Comparison of ENCODE assay signal across 8 mouse cellular contexts in the genomic region with DNA sequence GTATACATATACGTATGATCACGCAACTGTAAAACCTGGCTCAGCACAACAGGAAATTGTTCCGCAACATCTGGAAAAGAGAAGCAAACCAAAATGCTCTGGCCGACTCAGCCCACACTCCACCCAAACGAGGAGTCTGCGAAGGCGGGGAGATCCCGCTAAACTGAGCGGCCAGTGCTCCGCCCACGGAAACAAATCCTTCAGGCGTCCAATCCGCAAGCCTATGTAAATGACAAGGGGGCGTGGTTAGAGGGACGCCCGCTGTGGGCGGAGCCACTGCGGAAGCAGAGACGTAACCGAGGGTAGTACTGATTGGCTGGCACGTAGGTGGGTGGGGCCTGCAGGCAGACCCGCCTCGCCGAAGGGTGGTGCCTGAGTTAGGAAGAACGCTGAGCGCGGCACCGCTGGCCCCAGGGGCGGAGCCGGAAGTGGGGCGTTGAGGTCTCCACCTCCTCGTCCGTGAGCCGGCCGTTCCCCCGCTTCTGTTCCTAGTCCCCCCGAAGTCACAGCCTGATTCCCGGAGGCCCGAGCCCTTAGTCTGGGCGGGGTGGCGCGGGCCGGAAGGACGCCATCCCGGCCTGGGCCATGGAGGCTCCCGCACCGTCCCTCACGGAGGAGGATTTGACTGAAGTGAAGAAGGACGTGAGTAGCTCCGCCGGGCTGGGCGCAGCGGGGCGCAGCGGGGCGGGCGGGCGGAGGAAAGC. TPM values are rescaled to one million over a fixed set of nuclear protein-coding genes. Genes with fewer than 3 reads are reported as not detected.
DNase-seq lines count a peak whose midpoint lies in the region; ATAC-seq lines count a peak whose summit lies in the region.

No protein-coding gene starts in this region.

- H3K36me3 ChIP-seq in heart, embryonic 14.5 days (ENCODE audit: control insufficient read depth, insufficient read depth, low read length) = peaks cover 15% of the 10 kb centered on the region
- peaks cover 11% of the 10 kb centered on the region; the same call in 1 of the 2 replicates for H3K36me3 ChIP-seq in liver, embryonic 13.5 days
- no peaks in the 10 kb centered on the region for H3K36me3 ChIP-seq in stomach, embryonic 16.5 days (ENCODE audit: control insufficient read depth, insufficient read depth, low read length)

- H3K9ac ChIP-seq in heart, embryonic 14.5 days (ENCODE audit: low read length) = peak overlapping the region; percentile 92
- H3K9ac ChIP-seq in liver, embryonic 13.5 days = peak overlapping the region; percentile 94
- peak overlapping the region; percentile 96 for H3K9ac ChIP-seq in stomach, embryonic 16.5 days (ENCODE audit: low read length)

- peak overlapping the region; percentile 74 for H3K4me2 ChIP-seq in heart, embryonic 14.5 days (ENCODE audit: low read length)
- peak overlapping the region; percentile 84 for H3K4me2 ChIP-seq in liver, embryonic 13.5 days
- H3K4me2 ChIP-seq in stomach, embryonic 16.5 days (ENCODE audit: low read depth, low read length) = peak overlapping the region; percentile 74

- H3K4me1 ChIP-seq in heart, embryonic 14.5 days (ENCODE audit: control insufficient read depth in 2 of 2, insufficient read depth in 2 of 2, low read length in 2 of 2) = peaks cover 3 to 13% of the 10 kb centered on the region in 2 experiments; a peak in 3 of 4 replicates
- H3K4me1 ChIP-seq in liver, embryonic 13.5 days (replicated peaks) = peaks cover 32% of the 10 kb centered on the region
- H3K4me1 ChIP-seq in stomach, embryonic 16.5 days (ENCODE audit: control insufficient read depth, insufficient read depth, low read length) = peaks cover 16% of the 10 kb centered on the region

- under 1% methylated on average over 58 of the region's 58 CpGs for WGBS in heart, embryonic 14.5 days
- under 1% methylated on average over 58 of the region's 58 CpGs for WGBS in liver, embryonic 13.5 days (ENCODE audit: insufficient replicate concordance)
- WGBS in stomach, embryonic 16.5 days = under 1% methylated on average over 58 of the region's 58 CpGs

- peak; percentile 90 for ATAC-seq in CD4-positive, CD25-positive, alpha-beta regulatory T cell, adult 4 months
- peak; percentile 100 for ATAC-seq in heart, embryonic 14.5 days (ENCODE audit: insufficient number of reproducible peaks, insufficient read depth, low FRiP score, low read depth)
- ATAC-seq in liver, embryonic 13.5 days (ENCODE audit: low read depth) = peak; percentile 98
- peak; percentile 100 for ATAC-seq in stomach, embryonic 16.5 days (ENCODE audit: insufficient read depth, low FRiP score)

- peak; percentile 99 for DNase-seq in c-Kit-negative CD71-positive TER-119-positive erythroid progenitor cells, embryonic 14.5 days (ENCODE audit: low read depth, low spot score)
- peak; percentile 100 for DNase-seq in fibroblast of lung, adult 2 months (ENCODE audit: low read depth)
- peak; percentile 100 for DNase-seq in kidney, postnatal 14 days
- peak; percentile 100 for DNase-seq in liver, embryonic 13.5 days
- peak; percentile 97 for DNase-seq in neural tube, embryonic 10.5 days (ENCODE audit: extremely low spot score, low spot score)

- H3K27me3 ChIP-seq in heart, embryonic 14.5 days (ENCODE audit: control insufficient read depth, insufficient read depth, low read length) = no peaks in the 10 kb centered on the region
- no peaks in the 10 kb centered on the region for H3K27me3 ChIP-seq in liver, embryonic 13.5 days
- H3K27me3 ChIP-seq in stomach, embryonic 16.5 days (ENCODE audit: control insufficient read depth, insufficient read depth, low read length) = no peaks in the 10 kb centered on the region

- H3K9me3 ChIP-seq in heart, embryonic 14.5 days (ENCODE audit: control insufficient read depth, low read length) = no peaks in the 10 kb centered on the region
- no peaks in the 10 kb centered on the region for H3K9me3 ChIP-seq in liver, embryonic 13.5 days (replicated peaks)
- H3K9me3 ChIP-seq in stomach, embryonic 16.5 days (replicated peaks; ENCODE audit: control insufficient read depth, low read length) = no peaks in the 10 kb centered on the region

- H3K4me3 ChIP-seq in heart, embryonic 14.5 days (ENCODE audit: control insufficient read depth in 1 of 2, insufficient read depth in 1 of 2, low read depth in 1 of 2, low read length in 2 of 2) = peak overlapping the region; percentile 61 to 77
- H3K4me3 ChIP-seq in liver, embryonic 13.5 days (replicated peaks) = peak overlapping the region; percentile 96
- H3K4me3 ChIP-seq in stomach, embryonic 16.5 days (replicated peaks; ENCODE audit: low read length) = peak overlapping the region; percentile 74

- H3K27ac ChIP-seq in heart, embryonic 14.5 days (replicated peaks in 1 of 2; ENCODE audit: control insufficient read depth in 1 of 2, insufficient read depth in 1 of 2, low read depth in 2 of 2, low read length in 2 of 2) = peak overlapping the region; percentile 87 to 95
- peak overlapping the region; percentile 92 for H3K27ac ChIP-seq in liver, embryonic 13.5 days
- peak overlapping the region; percentile 98 for H3K27ac ChIP-seq in stomach, embryonic 16.5 days (ENCODE audit: low read length)

RNA-seq across cellular contexts. Expression of gene Bcl10, which starts 1.4 kb away (rescaled TPM):
- polyA plus RNA-seq in CD4-positive, CD25-positive, alpha-beta regulatory T cell, adult 4 months (2017; shearing (Covaris generic)) = 10 to 100 TPM; 43.5 to 50.2 TPM
- 40.2 and 44.0 TPM in 2 replicates for polyA plus RNA-seq in heart, embryonic 14.5 days (2014; fragmentation: Nextera tagmentation; extraction: Ambion mirVana)
- 21.4 and 24.8 TPM in 2 replicates for polyA plus RNA-seq in liver, embryonic 13.5 days (2015; fragmentation: Nextera tagmentation; extraction: Ambion mirVana)
- polyA plus RNA-seq in stomach, embryonic 16.5 days (2015; fragmentation: Nextera tagmentation; extraction: Ambion mirVana) = 50.3 and 52.1 TPM in 2 replicates

RNA-seq across cellular contexts. Expression of gene 2410004B18Rik, which starts 13.8 kb away (rescaled TPM):
- polyA plus RNA-seq in CD4-positive, CD25-positive, alpha-beta regulatory T cell, adult 4 months (2017; shearing (Covaris generic)) = 10 to 100 TPM; 18.9 to 21.5 TPM
- 36.9 and 43.1 TPM in 2 replicates for polyA plus RNA-seq in heart, embryonic 14.5 days (2014; fragmentation: Nextera tagmentation; extraction: Ambion mirVana)
- polyA plus RNA-seq in liver, embryonic 13.5 days (2015; fragmentation: Nextera tagmentation; extraction: Ambion mirVana) = 20.6 and 25.4 TPM in 2 replicates
- polyA plus RNA-seq in stomach, embryonic 16.5 days (2015; fragmentation: Nextera tagmentation; extraction: Ambion mirVana) = 31.7 and 41.2 TPM in 2 replicates

Comparison
In these comparisons a context has a peak if more than half of its experiments do, and no peak if none do; other contexts are left out.
1. Peak in every context shown above with its lines: DNase-seq, ATAC-seq, H3K4me3 ChIP-seq and H3K27ac ChIP-seq.